Mouse (Mus musculus) CH12.LX (cell line): ENCODE data around the gene Lsg1. TPM values are rescaled to one million over a fixed set of nuclear protein-coding genes. Genes with fewer than 3 reads are reported as not detected.

Experiments
- DNase-seq: peaks from one replicate; pipeline ENCODE4 v3.0.0-alpha.2; 2013; ENCODE audit errors: extremely low read depth
- H3K27ac ChIP-seq: 2 replicates; pipeline ENCODE4 v1.5.1; 2012; ENCODE audit warnings: low read depth, mild to moderate bottlenecking, control low read depth, moderate library complexity; ENCODE audit not compliant: insufficient read depth
- H3K27me3 ChIP-seq: replicated peaks from 2 replicates; pipeline ENCODE3; 2012; ENCODE audit warnings: inconsistent platforms
- H3K36me3 ChIP-seq, 2 experiments: replicated peaks in 1 of 2; 2 replicates each; pipeline versions ENCODE3 to v1.6.1; 2012; ENCODE audit warnings: inconsistent platforms in 1 of 2, low read length in 1 of 2, mild to moderate bottlenecking in 1 of 2, mixed read lengths in 1 of 2, moderate library complexity in 1 of 2; ENCODE audit not compliant: control insufficient read depth in 1 of 2, insufficient read depth in 1 of 2
- H3K4me1 ChIP-seq, 2 experiments: 2 replicates each; pipeline ENCODE4 v1.6.1; 2012; ENCODE audit warnings: inconsistent platforms in 1 of 2, moderate library complexity in 1 of 2; ENCODE audit not compliant: insufficient read depth in 2 of 2, control insufficient read depth in 1 of 2
- H3K4me2 ChIP-seq: 2 replicates; pipeline ENCODE4 v1.6.1; 2012; ENCODE audit warnings: low read depth, mild to moderate bottlenecking, control low read depth; ENCODE audit not compliant: poor library complexity, insufficient read depth, severe bottlenecking
- H3K4me3 ChIP-seq, 3 experiments: fragments of 150-350 bp in 1 of 3; sonication (generic) in 1 of 3; replicated peaks in 1 of 3; 2 replicates each; pipeline versions ENCODE3 to v1.5.1; 2011 to 2012; ENCODE audit warnings: low read depth in 2 of 3, low read length in 2 of 3, mild to moderate bottlenecking in 2 of 3, moderate library complexity in 2 of 3, control low read depth in 1 of 3, improper control_type of control experiment in 1 of 3, inconsistent platforms in 1 of 3, mixed read lengths in 1 of 3; ENCODE audit not compliant: poor library complexity in 1 of 3
- H3K79me2 ChIP-seq: replicated peaks from 2 replicates; pipeline ENCODE4 v1.6.1; 2012; ENCODE audit warnings: mild to moderate bottlenecking, moderate library complexity; ENCODE audit not compliant: control insufficient read depth, poor library complexity, insufficient read depth, severe bottlenecking; ENCODE audit errors: extremely low read depth
- H3K9ac ChIP-seq: 2 replicates; pipeline ENCODE4 v1.6.1; 2012; ENCODE audit warnings: low read depth, mild to moderate bottlenecking, control low read depth, moderate library complexity; ENCODE audit not compliant: insufficient read depth
- H3K9me3 ChIP-seq: replicated peaks from 2 replicates; pipeline ENCODE3; 2012; ENCODE audit warnings: low read length, inconsistent platforms, mixed read lengths
- BHLHE40 ChIP-seq: IDR thresholded peaks from 2 replicates; pipeline ENCODE4 v1.6.1; 2011; ENCODE audit warnings: mild to moderate bottlenecking, low read depth, low read length, improper control_type of control experiment
- CHD1 ChIP-seq: IDR thresholded peaks from 2 replicates; pipeline ENCODE4 v1.6.1; 2012; ENCODE audit warnings: low read depth, low read length, improper control_type of control experiment, inconsistent platforms
- CHD2 ChIP-seq: IDR thresholded peaks from 2 replicates; pipeline ENCODE4 v1.6.1; 2011; ENCODE audit warnings: low read length, improper control_type of control experiment
- ELF1 ChIP-seq: IDR thresholded peaks from 2 replicates; pipeline ENCODE4 v1.6.1; 2014; ENCODE audit warnings: low read depth, mild to moderate bottlenecking, inconsistent platforms, low read length, improper control_type of control experiment
- EP300 ChIP-seq: IDR thresholded peaks from 2 replicates; pipeline ENCODE4 v1.6.1; 2011; ENCODE audit warnings: low read length, improper control_type of control experiment
- GABPA ChIP-seq: IDR thresholded peaks from 2 replicates; pipeline ENCODE4 v1.6.1; 2012; ENCODE audit warnings: low read depth, low read length, improper control_type of control experiment, inconsistent platforms; ENCODE audit not compliant: insufficient replicate concordance
- HCFC1 ChIP-seq: IDR thresholded peaks from 2 replicates; pipeline ENCODE4 v1.6.1; 2012; ENCODE audit warnings: low read depth, mild to moderate bottlenecking, inconsistent platforms, low read length, improper control_type of control experiment
- IRF4 ChIP-seq: IDR thresholded peaks from 2 replicates; pipeline ENCODE4 v1.6.1; 2014; ENCODE audit warnings: low read depth, mild to moderate bottlenecking, inconsistent platforms, low read length, improper control_type of control experiment
- JUN ChIP-seq: IDR thresholded peaks from 2 replicates; pipeline ENCODE4 v1.6.1; 2011; ENCODE audit warnings: low read depth, mild to moderate bottlenecking, low read length, improper control_type of control experiment, moderate library complexity; ENCODE audit not compliant: insufficient read depth
- JUND ChIP-seq: conservative IDR thresholded peaks from 2 replicates; pipeline ENCODE4 v1.6.1; 2011; ENCODE audit warnings: low read depth, low read length, improper control_type of control experiment
- MAZ ChIP-seq: IDR thresholded peaks from 2 replicates; pipeline ENCODE4 v1.6.1; 2012; ENCODE audit warnings: low read depth, mild to moderate bottlenecking, inconsistent platforms, low read length, improper control_type of control experiment, moderate library complexity
- MEF2A ChIP-seq: IDR thresholded peaks from 2 replicates; pipeline ENCODE4 v1.6.1; 2014; ENCODE audit warnings: low read depth, mild to moderate bottlenecking, inconsistent platforms, low read length, improper control_type of control experiment, borderline replicate concordance
- MXI1 ChIP-seq: IDR thresholded peaks from 2 replicates; pipeline ENCODE4 v1.6.1; 2011; ENCODE audit warnings: mild to moderate bottlenecking, low read depth, low read length, improper control_type of control experiment
- MYC ChIP-seq: IDR thresholded peaks from 2 replicates; pipeline ENCODE4 v1.6.1; 2011; ENCODE audit warnings: low read depth, mild to moderate bottlenecking, improper control_type of control experiment, low read length
- NELFE ChIP-seq: IDR thresholded peaks from 2 replicates; pipeline ENCODE4 v1.6.1; 2011; ENCODE audit warnings: low read depth, low read length, improper control_type of control experiment
- PAX5 ChIP-seq: IDR thresholded peaks from 2 replicates; pipeline ENCODE4 v1.6.1; 2012; ENCODE audit warnings: low read length, inconsistent platforms, mixed read lengths
- POLR2A ChIP-seq: IDR thresholded peaks from 2 replicates; pipeline ENCODE4 v1.6.1; 2011; ENCODE audit warnings: low read depth, mild to moderate bottlenecking, improper control_type of control experiment, low read length
- POLR2AphosphoS2 ChIP-seq: IDR thresholded peaks from 2 replicates; pipeline ENCODE4 v1.6.1; 2011; ENCODE audit warnings: low read depth, low read length, improper control_type of control experiment
- UBTF ChIP-seq: IDR thresholded peaks from 2 replicates; pipeline ENCODE4 v1.6.1; 2012; ENCODE audit warnings: low read depth, mild to moderate bottlenecking, inconsistent platforms, low read length, improper control_type of control experiment, moderate library complexity
- USF1 ChIP-seq: IDR thresholded peaks from 2 replicates; pipeline ENCODE4 v1.6.1; 2014; ENCODE audit warnings: low read depth, mild to moderate bottlenecking, inconsistent platforms, low read length, improper control_type of control experiment
- ZC3H11A ChIP-seq: IDR thresholded peaks from 2 replicates; pipeline ENCODE4 v1.6.1; 2012; ENCODE audit warnings: low read depth, mild to moderate bottlenecking, inconsistent platforms, low read length, improper control_type of control experiment
- ZMIZ1 ChIP-seq: IDR thresholded peaks from 2 replicates; pipeline ENCODE4 v1.6.1; 2012; ENCODE audit warnings: low read depth, mild to moderate bottlenecking, inconsistent platforms, low read length, improper control_type of control experiment
- dilution Hi-C: fragments of 300-500 bp; cut with MboI; formaldehyde crosslinking; loops from 2 replicates; pipeline ENCODE4 v1.14.3; 2020; ENCODE audit warnings: low sequenced_read_pairs; ENCODE audit not compliant: extremely low pct_unique_long_range_greater_than_20kb, extremely low pct_ligation_motif_present
- in situ Hi-C: fragments of 300-500 bp; cut with MboI; formaldehyde crosslinking; loops from 3 replicates; pipeline ENCODE4 v1.14.3; 2019; ENCODE audit warnings: low sequenced_read_pairs, low pct_ligation_motif_present, low pct_unique_long_range_greater_than_20kb, mixed read lengths
- polyA plus RNA-seq: library from polyadenylated mRNA; unstranded; fragments of >175 nt; gene quantifications from 2 replicates; pipeline ENCODE4 v1.2.1, GENCODE M21; 2012; ENCODE audit warnings: low read depth; ENCODE audit not compliant: insufficient read length
- total RNA-seq, 2 experiments: library from RNA; depleted of rRNA; stranded (reverse); fragments of 300-350 nt in 1 of 2; fragments of >200 nt in 1 of 2; gene quantifications; 2 replicates each; pipeline ENCODE4 v1.2.3; 2012 to 2014

Gene Lsg1
- total and polyA plus RNA-seq, 3 experiments: 58.4 to 189 (median 94.7) TPM

DNA sequence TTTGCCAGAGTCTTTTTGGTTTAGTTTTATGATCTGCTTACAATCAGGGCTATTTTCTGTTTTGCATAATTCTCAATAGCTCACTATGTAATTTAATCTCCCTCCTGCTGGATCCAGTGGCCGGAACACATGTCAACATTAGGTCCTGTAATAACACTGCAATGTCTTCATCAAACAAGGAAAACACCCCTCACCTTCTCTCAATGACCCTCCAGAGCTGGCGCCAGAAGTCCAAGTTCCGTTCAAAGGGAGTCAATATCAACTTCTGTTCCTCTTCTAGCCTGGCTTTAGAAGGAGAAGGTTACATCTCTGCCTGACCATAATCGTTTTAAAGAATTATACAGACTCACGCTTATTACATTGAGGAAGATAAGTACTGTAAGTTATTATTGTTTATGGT is 6.6 kb downstream of the Lsg1 start:
- Histone ChIP-seq H3K9ac (no peak overlapping the region), H3K79me2 (peaks cover 26% of the 10 kb centered on the region), H3K4me2 (no peak overlapping the region), H3K4me1 (peaks cover 2 to 18% of the 10 kb centered on the region in 2 experiments; a peak in 2 of 4 replicates), H3K27me3 (no peaks in the 10 kb centered on the region), H3K36me3 (peaks cover 86 to 99% of the 10 kb centered on the region in 2 experiments), H3K9me3 (no peaks in the 10 kb centered on the region), H3K4me3 (no peak overlapping the region), H3K27ac (no peak overlapping the region)
- dilution Hi-C loops: no loop called here
- no peak for DNase-seq
- TF ChIP-seq NELFE (no peak), CHD2 (no peak), BHLHE40 (no peak)
- in situ Hi-C loops: no loop called here

DNA sequence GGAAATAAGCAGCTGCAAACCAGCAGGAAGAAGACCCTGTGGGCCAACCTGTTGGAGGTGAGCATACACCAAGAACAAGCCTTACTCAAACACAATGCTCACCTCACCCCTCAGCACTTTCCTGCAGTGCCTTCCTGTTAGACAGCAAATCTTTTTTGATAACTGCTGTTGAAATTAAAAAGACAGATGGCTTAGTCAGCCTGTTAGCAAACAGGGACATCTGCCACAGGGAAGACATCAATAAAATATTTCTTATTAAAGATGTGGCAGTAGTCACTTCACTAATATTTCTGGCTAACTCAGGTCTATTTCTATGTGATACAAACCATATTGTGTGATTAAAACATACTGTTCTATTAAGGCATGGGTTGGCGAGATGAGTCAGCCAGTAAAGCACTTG is 11.0 kb downstream of the Lsg1 start:
- dilution Hi-C loops: no loop called here
- H3K27ac ChIP-seq: no peak overlapping the region

DNA sequence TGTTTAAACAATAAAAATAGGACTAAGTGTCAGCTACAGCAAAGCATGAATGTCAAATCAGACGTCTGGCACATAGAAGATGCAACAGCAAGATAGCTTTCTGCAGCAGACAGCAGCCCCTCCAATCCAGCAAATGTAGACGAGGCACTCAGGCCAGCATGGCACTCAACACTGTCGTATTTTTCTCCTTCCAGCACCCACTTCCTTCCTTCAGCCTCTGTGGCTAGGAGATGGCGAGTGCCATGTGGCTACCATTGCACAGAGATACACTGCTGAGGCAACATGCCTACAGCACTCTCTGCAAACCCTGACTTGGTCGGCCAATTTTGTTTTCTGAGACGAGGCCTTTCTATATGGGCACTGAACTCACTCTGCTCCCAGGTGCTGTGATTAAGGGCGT is 11.6 kb downstream of the Lsg1 start:
- peaks cover 86 to 99% of the 10 kb centered on the region in 2 experiments for H3K36me3 ChIP-seq
- no peak overlapping the region for H3K4me3 ChIP-seq
- dilution Hi-C loops: no loop called here

More for the DNA sequence above, 11.0 kb downstream of the Lsg1 start:
- Histone ChIP-seq H3K27me3 (no peaks in the 10 kb centered on the region), H3K4me2 (no peak overlapping the region), H3K4me1 (peaks cover 0 to under 1% of the 10 kb centered on the region in 2 experiments; a peak in 1 of 4 replicates), H3K9ac (no peak overlapping the region), H3K36me3 (peaks cover 83 to 99% of the 10 kb centered on the region in 2 experiments), H3K79me2 (0 out of 2 replicates have a peak, but pooled peaks cover 6% of the 10 kb centered on the region), H3K4me3 (no peak overlapping the region), H3K9me3 (no peaks in the 10 kb centered on the region)
- no peak for DNase-seq
- in situ Hi-C loops: no loop called here
- TF ChIP-seq POLR2A: no peak
- no peak for TF ChIP-seq MEF2A
- no peak for TF ChIP-seq JUND
- no peak for TF ChIP-seq MXI1
- TF ChIP-seq ZMIZ1: no peak
- no peak for TF ChIP-seq JUN
- TF ChIP-seq BHLHE40: no peak
- no peak for TF ChIP-seq CHD2
- no peak for TF ChIP-seq POLR2AphosphoS2
- TF ChIP-seq USF1: no peak
- TF ChIP-seq IRF4: no peak
- TF ChIP-seq MAZ: no peak
- TF ChIP-seq UBTF: no peak
- TF ChIP-seq PAX5: no peak
- TF ChIP-seq HCFC1: no peak
- no peak for TF ChIP-seq ELF1
- no peak for TF ChIP-seq GABPA
- no peak for TF ChIP-seq ZC3H11A
- no peak for TF ChIP-seq CHD1

More for the DNA sequence above, 11.6 kb downstream of the Lsg1 start:
- no peak for DNase-seq
- Histone ChIP-seq H3K4me1 (no peaks in the 10 kb centered on the region), H3K79me2 (0 out of 2 replicates have a peak, but pooled peaks cover 6% of the 10 kb centered on the region)
- TF ChIP-seq GABPA: no peak
- no peak for TF ChIP-seq ZMIZ1
- no peak for TF ChIP-seq USF1
- TF ChIP-seq PAX5: no peak
- no peak for TF ChIP-seq EP300
- TF ChIP-seq MYC: no peak
- TF ChIP-seq, all 38 proteins: peak for 0
- Histone ChIP-seq H3K9me3 (no peaks in the 10 kb centered on the region), H3K9ac (no peak overlapping the region), H3K27me3 (no peaks in the 10 kb centered on the region), H3K27ac (no peak overlapping the region), H3K4me2 (no peak overlapping the region)
- in situ Hi-C loops: no loop called here
